Mouse (Mus musculus) frontal cortex, adult 2 months (tissue): ENCODE measurements around the gene Scamp1. TPM values are rescaled to one million over a fixed set of nuclear protein-coding genes. Genes with fewer than 3 reads are reported as not detected.
"Not testable (repeated sequence)": the region's sequence is repeated elsewhere in the genome, so short reads cannot be mapped to it uniquely, and the experiment has no call there.

Experiments used
- DNase-seq, 2 experiments: peaks; one replicate each; pipeline ENCODE4 v3.0.0; 2022; ENCODE audit warnings: low spot score in 1 of 2; ENCODE audit errors: extremely low spot score in 1 of 2
- polyA plus RNA-seq: library from polyadenylated mRNA; depleted of rRNA; stranded (reverse); fragments of >200 nt; gene quantifications from 2 replicates; pipeline ENCODE4 v1.2.3, GENCODE M21; 2012; rRNA removed

Scamp1 gene
- 127 and 132 TPM in 2 replicates for polyA plus RNA-seq

DNA sequence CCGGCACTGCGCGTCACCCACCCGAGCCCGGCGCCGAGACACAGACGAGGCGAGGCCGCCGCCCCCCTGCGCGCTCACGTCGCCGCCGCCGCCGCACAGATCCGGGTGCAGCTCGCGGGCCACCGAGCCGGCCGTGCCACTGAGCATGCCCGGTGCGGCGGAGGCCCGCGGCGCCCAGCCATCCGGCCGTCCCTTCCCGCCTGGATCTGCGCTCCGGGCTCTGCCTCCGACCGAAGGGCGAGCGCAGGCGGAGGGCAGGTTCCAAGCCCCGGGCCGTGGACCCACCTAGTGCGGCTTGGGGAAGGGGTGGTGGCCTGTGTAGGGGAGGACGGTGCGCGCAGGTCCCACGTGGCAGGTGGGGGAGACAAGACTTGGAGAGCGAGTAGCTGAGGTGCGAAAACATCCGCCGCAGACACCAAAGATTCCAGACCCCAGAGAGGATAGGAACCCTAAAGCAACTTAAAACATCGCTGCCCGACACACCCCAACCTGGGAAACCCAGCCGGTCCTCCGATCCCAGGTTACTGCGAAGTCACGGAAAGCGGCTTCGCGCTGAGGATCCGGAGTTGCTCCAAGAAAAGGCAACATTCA, at the start of gene Scamp1:
Gene Scamp1 (minus strand): TSS at position 577 of the 591 bp plus-strand sequence.
- DNase-seq = peak; percentile 71 to 92

DNA sequence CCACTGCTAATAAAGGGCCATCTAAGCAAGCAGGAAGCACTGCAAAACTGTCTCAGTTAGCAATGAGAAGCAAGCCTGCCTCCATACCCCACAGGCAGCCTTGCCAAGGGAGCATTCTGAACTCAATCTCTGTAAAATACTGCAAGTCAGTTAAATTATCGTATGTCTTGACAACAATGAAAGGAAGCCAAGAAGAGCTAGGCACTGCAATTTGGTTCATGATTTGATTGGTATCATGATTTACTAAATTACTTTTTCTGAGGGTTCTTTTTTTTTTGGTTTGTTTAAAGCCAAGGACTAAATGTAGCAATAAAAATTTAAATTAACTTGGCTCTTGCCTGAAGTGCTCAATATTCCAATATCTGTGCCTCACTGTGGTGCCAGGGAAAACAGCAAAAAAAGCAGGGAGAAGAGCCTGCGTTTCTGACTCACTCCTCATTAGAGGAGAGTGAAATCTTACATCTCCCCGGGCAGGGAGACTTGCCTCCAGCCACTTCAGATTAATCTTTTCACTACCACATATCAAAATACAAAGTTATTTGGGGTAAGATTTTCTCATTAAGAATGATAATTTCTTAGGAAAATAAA, 44.8 kb upstream of the Scamp1 start:
- DNase-seq = no peak

DNA sequence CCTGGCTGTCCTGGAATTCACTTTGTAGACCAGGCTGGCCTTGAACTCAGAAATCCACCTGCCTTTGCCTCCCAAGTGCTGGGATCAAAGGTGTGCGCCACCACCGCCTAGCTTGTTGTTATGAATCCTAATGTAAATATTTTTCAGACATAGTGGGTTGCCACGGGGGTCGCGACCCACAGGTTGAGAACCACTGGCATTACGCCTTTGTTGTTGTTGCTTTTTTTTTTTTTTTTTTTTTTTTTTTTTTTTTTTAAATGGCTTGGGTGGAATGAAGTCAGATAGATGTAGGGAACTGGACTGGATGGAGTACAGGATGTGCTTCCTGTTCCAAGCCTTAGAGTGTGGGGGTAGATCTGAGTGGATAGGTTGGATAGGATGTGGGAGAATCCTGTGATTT, 43.3 kb upstream of the Scamp1 start:
- not testable (repeated sequence) for DNase-seq

DNA sequence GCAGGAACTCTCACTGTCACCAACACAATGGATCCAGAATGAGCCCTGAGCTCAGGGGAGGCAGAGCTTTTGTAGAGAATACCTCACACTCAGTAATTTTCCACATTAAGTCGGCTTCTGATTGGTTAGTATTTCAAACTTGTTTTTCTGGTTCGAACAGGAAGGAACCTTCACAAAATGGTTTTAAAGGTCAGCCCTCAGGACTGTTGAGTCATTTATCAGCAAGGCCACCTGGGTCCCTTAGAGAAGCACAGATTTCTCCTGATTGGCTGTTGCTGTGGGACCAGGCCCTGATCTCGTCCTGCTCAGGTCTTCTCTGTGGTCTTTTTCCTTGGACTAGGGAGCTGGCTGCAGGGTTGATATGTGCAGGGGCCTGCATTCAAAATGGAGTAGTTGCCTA, 42.4 kb upstream of the Scamp1 start:
- DNase-seq = no peak

DNA sequence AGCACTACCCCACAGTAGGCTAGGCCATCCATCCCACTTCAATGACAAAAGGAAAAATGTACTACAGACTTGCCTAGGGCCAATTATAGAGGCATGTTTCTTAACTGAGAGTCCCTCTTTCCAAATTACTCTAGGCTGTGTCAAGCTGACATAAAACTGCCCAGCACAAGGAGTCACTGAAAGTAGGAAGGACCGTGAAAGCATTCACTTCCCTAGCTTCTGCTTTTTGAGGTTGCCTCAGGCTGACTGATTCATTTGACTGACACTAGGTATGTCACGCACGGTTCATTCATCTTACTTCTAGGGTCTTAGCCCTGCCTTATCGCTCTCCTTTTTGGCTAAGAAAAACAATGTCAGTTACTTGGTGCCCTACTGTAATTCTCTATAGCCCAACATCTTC, 36.8 kb upstream of the Scamp1 start:
- DNase-seq = no peak

DNA sequence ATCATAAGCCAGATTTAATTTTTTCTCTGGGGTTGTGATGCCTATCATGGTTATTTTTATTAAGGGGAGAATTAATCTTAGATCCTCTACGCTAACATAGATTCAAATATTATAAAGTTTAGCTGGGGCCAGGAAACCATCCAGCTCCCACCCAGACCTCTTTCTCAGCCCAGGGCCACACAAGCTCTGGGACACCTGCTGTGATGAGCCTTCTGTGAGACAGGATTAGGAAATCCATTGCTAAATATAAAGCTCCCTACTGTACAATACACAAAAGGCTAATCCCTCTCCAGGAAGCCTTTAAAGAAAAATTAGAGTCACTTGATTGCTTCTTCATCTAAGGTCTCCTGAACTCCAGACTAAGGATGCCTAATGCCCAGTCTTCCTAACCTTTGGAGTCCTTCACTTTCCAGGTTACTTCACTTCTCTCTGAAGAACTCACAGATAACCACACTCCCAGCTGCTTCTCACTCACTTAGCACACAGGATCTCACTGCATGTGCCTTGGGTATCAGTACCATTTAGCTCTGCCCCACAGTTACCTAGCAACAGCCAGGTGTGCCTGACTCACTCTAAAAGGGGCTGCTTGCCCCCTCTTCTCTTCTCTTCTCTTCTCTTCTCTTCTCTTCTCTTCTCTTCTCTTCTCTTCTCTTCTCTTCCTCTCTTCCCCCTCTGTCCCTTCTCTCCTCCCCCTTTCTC, 35.6 kb upstream of the Scamp1 start:
- DNase-seq = no peak

DNA sequence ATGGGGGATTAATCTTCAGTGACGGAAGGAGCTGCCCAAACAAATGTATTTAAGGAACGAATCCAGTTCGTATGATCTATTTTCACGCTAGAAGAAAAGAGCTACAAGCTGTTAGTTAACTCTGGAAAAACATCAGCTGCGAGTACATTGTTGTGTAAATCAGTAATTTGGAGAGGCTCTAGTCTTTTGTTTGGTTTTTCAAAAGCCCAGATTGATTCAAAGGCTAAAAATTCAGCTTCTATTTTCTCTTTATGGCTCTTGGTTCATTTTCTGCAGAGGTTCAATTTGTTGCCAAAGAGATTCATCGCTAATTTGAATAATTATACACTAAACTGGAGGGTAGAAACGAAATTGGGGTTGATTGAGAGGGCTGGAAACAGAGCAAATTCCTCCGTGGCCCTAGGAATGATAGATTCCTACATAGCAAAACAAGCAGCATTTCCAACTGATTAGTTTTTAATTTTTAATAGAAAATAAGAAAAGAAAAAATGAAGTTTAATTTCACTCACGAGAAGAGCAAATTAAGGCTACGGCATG, 31.4 kb upstream of the Scamp1 start:
- no peak for DNase-seq

DNA sequence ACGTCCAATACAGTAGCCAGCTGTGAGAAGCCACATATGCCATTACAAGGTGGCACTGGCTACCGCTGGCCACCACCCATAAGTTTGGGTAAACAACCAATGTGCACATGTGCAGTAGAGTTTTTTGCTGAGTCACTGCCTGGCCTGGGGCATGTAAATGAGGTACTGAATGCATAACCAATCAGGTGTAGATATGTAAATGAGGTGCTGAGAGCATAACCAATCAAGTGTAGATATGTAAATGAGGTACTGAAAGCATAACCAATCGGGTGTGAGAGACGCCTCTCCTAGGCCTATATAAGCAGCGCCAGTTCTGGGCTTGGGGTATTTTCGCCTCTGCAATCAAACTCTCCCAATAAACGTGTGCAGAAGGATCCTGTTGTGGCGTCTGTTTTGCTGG, 27.2 kb upstream of the Scamp1 start:
- DNase-seq = not testable (repeated sequence)

DNA sequence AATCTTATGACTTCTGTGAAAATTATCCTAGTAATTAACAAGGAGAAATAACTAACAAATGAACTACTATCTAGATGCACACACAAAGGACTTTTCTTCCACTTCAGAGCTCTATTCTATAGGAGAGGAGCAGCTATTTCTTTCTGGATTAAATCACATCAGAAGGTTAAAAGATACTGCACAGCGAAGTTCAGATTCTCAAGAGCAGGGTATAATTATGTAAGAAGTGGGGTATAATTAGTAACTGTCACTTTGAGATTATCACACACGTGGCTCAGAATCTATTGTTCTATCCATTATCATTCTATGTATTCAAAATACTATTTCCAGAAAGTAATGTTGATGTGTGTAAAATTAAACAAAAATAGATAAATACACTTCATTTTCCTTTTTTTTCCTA, 22.6 kb upstream of the Scamp1 start:
- DNase-seq = no peak

DNA sequence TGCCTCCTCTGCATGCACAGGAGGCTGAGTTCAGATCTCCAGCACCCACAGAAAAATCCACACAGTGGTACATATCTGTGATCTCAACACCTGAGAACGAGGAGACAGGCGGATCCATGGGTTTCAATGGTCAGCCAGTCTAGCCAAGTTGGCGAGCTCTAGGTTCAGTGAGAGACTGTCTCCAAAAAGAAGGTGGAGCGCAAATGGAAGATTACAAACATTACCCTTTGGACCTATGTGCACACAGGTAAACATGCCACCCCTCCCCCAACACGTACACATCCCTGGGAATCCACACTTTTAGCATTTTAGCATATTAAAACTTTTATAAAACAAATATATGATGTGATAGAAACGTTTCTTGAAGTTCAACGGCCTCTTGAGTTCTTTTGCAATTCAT, 21.9 kb upstream of the Scamp1 start:
- no peak for DNase-seq

DNA sequence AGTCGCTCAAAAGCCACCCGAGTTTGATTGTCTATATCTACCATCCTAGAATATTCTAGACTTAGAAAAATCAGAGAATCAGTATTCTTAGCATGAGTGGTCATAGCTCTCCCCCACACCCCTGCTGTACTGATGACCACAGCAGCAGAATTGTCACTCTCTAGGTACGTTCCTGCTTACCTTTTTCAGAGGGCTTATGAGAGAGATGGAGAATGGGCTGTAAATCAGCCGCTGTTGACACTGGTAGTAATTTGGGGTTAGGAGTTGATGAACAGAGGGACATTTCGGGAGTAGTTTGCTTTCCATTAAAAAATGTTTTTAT, 21.3 kb upstream of the Scamp1 start:
- no peak for DNase-seq

DNA sequence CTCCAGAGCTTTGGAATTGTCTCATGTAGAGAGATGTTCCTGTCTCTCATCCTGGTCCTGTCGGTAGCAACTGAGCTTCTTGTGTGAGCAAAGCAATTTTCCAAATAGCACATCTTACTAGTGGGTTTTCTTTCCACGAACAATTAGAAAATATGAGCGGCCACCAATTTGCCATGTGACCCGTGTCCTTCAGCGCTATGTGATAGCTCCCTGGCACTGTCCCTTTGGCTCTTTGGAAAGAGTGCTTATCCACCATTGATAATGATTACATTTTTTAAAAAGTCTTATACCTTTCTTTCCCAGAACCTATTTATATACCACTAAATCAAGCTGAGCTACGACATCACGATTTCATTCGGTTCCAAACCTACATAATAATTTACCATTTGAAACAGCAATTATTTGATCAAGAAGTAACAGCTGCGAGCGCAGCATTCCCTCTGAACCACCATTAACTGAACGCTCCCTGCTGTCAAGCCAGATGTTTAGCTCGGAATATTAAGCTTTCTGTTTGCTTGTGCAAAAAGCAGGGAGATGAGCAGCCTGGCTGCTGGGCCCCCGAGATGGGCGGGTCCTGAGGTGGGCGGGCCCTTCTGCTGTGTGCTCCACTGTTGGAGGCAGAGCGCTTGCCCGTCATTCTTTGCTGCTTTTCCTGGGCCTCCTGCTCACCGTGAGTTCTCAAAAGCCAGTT, 20.8 kb upstream of the Scamp1 start:
- peak in 1 of 2 experiments; percentile 19 for DNase-seq

DNA sequence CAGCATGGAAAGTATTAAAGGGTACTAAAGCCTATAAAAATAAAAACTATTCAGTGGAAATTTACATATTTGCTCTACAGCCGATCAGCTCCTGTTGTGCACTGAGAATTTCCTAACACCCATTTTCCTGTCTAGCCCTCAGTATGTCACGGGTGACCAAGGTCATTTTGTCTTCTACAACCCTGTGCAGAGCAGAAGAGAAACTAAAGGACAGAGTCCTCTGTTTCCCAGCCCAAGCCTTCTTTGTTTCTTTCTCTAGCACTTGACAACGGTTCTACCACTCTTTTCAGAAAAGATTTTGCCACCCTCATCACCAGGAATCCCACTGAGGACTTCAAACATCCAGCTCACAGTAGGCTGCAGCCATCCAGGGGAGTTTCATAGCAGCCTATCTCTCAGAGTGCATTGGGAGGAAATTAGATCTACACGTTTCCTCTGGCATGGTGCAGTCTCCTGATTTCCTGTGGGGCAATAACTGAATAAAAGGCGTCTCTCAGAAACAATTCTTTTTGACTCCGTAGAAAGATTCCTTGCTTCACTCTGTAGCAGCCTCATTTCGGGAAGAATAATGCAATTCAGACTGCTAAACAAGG, 15.4 kb upstream of the Scamp1 start:
- DNase-seq = no peak

DNA sequence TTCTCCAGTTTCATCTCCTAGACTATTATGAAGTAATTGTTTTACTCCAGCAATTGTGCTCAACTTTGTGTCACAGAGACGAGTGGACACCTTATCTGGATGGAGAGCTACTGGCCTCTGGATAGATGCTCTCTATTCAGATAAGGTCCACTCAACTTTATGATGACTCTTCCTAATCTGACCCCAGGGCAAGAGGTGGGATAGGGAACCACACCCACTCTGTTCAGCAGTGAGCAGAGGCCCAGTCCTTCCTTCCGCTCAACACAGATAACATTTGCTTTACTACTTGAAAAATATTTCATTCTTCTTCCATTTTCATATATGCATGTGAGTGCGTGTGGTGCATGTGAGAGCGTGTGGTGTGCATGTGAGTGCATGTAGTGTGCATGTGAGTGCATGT, 14.6 kb upstream of the Scamp1 start:
- DNase-seq = no peak

DNA sequence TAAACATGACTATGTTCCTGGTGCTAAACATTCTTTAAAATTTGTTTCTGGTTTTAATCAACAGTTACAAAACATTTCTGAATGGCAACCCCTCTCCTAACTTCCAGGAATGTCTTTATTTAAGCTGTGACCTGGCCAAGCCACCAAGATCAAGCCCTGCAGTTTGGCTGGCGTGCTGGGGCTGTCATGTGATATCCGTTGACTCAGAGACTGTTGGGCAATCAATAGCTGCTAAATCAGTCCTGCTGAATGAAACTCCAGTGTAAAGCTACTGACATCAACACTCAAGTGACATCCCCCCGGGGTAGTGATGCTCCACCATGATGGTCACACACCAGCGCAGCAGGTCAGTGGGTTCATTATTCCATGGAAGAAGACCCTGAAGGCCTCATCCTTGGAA, 12.7 kb upstream of the Scamp1 start:
- DNase-seq = no peak

DNA sequence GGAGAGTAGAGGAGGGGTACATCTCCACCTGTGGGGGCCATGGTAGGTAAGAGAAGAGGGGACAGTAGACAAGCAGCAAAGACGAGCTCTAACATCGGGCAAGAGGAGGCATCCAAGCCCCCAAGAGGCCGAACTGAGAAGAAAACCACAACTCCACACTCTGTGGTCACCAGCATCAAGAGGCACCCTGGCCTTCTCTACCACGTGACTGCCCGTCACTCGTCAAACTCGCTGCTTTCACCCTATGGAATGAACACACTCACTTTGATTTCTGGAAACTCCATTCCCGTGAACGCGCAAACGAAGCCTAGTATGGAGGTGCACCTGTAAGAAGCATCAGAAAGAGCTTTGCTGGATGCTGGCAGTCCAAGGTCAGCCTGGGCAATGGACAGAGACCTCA, 10.7 kb upstream of the Scamp1 start:
- no peak for DNase-seq

DNA sequence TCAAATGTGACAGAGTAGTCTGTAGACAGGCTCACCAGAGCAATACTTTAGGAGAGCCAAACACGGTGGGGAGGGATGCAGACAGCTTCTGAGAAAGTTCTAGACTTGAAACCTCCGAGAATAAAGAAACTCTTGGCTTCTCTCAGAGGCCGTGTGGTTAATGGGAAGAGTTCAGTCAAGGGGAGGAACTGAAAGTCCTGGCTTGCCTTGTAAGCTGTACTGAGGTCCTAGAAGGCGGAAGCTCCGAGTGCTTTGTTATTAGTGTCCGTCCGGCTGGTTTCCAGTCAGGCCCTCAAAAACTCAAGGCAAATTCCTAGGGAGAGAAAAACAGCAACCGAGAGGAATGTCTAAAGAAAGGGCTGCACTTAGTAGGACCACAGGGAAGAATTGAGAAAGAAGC, 10.3 kb upstream of the Scamp1 start:
- no peak for DNase-seq

DNA sequence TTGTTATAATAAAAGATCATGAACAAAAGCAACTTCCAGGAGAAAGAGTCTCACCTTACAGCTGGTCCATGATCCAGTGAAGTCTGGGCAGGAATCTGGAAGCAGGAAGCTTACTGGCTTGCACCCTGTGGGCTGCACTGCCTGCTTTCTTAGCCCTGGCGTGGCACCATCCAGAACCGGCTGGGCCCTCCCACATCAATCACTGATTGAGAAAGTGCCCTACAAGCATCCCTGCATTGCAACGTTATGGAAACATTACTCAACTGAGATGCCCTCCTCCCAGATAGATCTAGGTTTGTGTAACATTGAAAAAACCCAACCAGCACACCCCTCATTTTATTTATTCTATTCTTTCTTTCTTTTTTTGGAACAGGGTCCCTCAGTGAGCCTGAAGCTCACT, 9.2 kb upstream of the Scamp1 start:
- DNase-seq = no peak

DNA sequence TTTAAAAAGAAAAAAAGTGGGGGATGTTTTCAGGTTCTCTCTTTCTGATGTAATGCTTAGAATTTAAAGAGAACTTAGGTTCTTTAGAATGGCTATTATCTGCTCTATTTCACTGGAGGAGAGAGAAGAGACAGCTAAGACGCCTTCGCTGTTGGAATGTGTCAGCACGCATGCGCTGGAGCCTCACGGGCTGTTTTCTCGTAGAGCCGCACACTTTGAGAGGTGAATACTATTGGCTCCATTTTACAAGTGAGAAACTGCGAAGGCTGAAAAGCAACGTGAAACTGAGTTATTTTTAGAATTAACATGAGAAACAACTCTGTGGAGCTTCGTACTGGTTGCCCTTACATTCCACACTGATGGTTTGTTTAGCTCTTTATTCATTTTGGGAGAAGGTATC, 8.3 kb upstream of the Scamp1 start:
- no peak for DNase-seq

DNA sequence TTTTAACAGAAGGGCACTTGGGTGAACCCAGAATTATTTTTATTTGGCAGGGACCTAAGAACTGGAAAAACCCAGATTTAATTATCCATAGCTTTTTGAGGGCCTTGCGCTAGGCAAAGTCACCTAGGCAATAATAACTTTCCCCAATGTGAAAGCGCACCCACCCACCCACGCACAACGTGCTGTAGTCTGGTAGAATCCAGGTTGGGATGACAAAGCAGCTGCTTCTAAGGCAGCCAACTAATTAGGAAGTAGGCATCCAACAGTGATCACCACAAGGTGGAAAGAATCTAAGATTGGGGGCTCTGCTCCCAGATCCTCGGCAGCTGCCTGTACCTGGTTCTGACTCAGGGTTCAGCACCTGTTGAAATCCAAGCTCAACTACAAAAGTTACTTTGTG, 538 bp upstream of the Scamp1 start:
- DNase-seq = peak in 1 of 2 experiments; percentile 59
